Mouse (Mus musculus) heart, embryonic 13.5 days (tissue): ENCODE measurements around the gene Fgfr2. TPM values are rescaled to one million over a fixed set of nuclear protein-coding genes. Genes with fewer than 3 reads are reported as not detected.

Experiments
- ATAC-seq: fragments of 200-750 bp; cut with Nextera tagmentation; 2 replicates; pipeline ENCODE4 v1.8.0; 2017; ENCODE audit warnings: moderate TSS enrichment; ENCODE audit not compliant: insufficient number of reproducible peaks, low FRiP score, low TSS enrichment; ENCODE audit errors: extremely low read depth
- H3K27ac ChIP-seq: fragments of 300-500 bp; sonication (generic); replicated peaks from 2 replicates; pipeline ENCODE4 v1.5.1; 2015; ENCODE audit warnings: moderate library complexity, mild to moderate bottlenecking, inconsistent platforms
- H3K27me3 ChIP-seq: fragments of 300-500 bp; sonication (generic); replicated peaks from 2 replicates; pipeline ENCODE4 v1.6.1; 2015; ENCODE audit warnings: mild to moderate bottlenecking, inconsistent platforms
- H3K36me3 ChIP-seq: fragments of 300-500 bp; sonication (generic); 2 replicates; pipeline ENCODE4 v1.6.1; 2015; ENCODE audit warnings: mild to moderate bottlenecking, inconsistent platforms
- H3K4me1 ChIP-seq: fragments of 300-500 bp; sonication (generic); 2 replicates; pipeline ENCODE4 v1.6.1; 2015; ENCODE audit warnings: inconsistent platforms
- H3K4me2 ChIP-seq: fragments of 300-500 bp; sonication (generic); 2 replicates; pipeline ENCODE4 v1.6.1; 2015; ENCODE audit warnings: inconsistent platforms, mild to moderate bottlenecking, moderate library complexity
- H3K4me3 ChIP-seq: fragments of 300-500 bp; sonication (generic); 2 replicates; pipeline ENCODE4 v1.5.1; 2015; ENCODE audit warnings: moderate library complexity, mild to moderate bottlenecking, inconsistent platforms
- H3K9ac ChIP-seq: fragments of 300-500 bp; sonication (generic); 2 replicates; pipeline ENCODE4 v1.6.1; 2015; ENCODE audit warnings: inconsistent platforms, mild to moderate bottlenecking, moderate library complexity
- H3K9me3 ChIP-seq: fragments of 300-500 bp; sonication (generic); 2 replicates; pipeline ENCODE4 v1.6.1; 2016; ENCODE audit warnings: inconsistent platforms
- WGBS: fragments of 180-500 bp; shearing (Covaris S2); methylation state at CpG from one replicate; pipeline ENCODE4 v1.1.7; 2015; ENCODE audit warnings: mixed read lengths; 5-methylcytosine and 5-hydroxymethylcytosine counted together
- polyA plus RNA-seq: library from polyadenylated mRNA; unstranded; fragments of >200 nt; fragmentation: Nextera tagmentation; extraction: Ambion mirVana; gene quantifications from 2 replicates; pipeline ENCODE4 v1.2.1, GENCODE M21; 2015

Gene Fgfr2
- polyA plus RNA-seq, 1 experiment from 2014 or later, result 22.5 TPM

- no peak overlapping the region for H3K4me3 ChIP-seq
- no peak overlapping the region for H3K27ac ChIP-seq
- H3K9ac ChIP-seq, result no peak overlapping the region
- H3K36me3 ChIP-seq, result no peaks in the 10 kb centered on the region
- no peaks in the 10 kb centered on the region for H3K4me1 ChIP-seq
- no peak for ATAC-seq
- H3K27me3 ChIP-seq, result no peaks in the 10 kb centered on the region
- H3K9me3 ChIP-seq, result no peaks in the 10 kb centered on the region
- WGBS, result 12% methylated on average over 1 of the region's 1 CpGs
- no peak overlapping the region for H3K4me2 ChIP-seq
These were observed 1878.2 kb downstream of the Fgfr2 start for GRCm38 (mm10) chr7:131244993-131245392.

GRCm38 (mm10) chr7:131236091-131236490 is 1887.1 kb downstream of the Fgfr2 start:
- ATAC-seq, result no peak
- H3K4me1 ChIP-seq, result no peaks in the 10 kb centered on the region
- H3K36me3 ChIP-seq, result no peaks in the 10 kb centered on the region
- no peaks in the 10 kb centered on the region for H3K27me3 ChIP-seq
- no peak overlapping the region for H3K27ac ChIP-seq
- no peak overlapping the region for H3K4me2 ChIP-seq
- no peaks in the 10 kb centered on the region for H3K9me3 ChIP-seq
- H3K4me3 ChIP-seq, result no peak overlapping the region
- H3K9ac ChIP-seq, result no peak overlapping the region

DNA sequence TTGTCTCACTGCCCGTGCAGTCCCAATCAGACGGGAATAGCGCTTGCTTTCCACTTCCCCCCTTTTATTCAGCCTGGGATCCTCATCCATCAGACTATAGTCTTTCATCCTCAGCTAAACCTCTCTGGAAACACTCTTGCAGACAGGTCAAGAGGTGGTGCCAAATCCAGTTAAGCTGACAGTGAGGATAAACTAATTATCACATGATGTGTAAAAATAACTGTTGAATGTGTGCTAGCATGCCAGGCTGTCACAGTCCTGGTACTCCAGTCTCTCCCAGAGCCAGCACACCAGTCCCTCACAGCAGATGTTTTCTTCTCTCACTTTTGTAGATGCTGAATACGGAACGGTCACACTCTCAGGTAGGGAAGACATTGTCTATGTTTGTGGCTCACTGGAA is 1900.1 kb downstream of the Fgfr2 start:
- no peaks in the 10 kb centered on the region for H3K9me3 ChIP-seq
- WGBS, result 50% methylated on average over 5 of the region's 5 CpGs
- no peak overlapping the region for H3K4me3 ChIP-seq
- no peak for ATAC-seq
- no peak overlapping the region for H3K27ac ChIP-seq
- no peaks in the 10 kb centered on the region for H3K36me3 ChIP-seq
- no peaks in the 10 kb centered on the region for H3K4me1 ChIP-seq
- H3K9ac ChIP-seq, result no peak overlapping the region
- no peaks in the 10 kb centered on the region; the same call in 1 of the 2 replicates for H3K27me3 ChIP-seq
- no peak overlapping the region for H3K4me2 ChIP-seq

GRCm38 (mm10) chr7:131187996-131188395 is 1935.2 kb downstream of the Fgfr2 start:
- Histone ChIP-seq H3K9ac (no peak overlapping the region), H3K27me3 (peaks cover 9% of the 10 kb centered on the region), H3K4me3 (no peak overlapping the region), H3K27ac (no peak overlapping the region), H3K36me3 (no peaks in the 10 kb centered on the region), H3K4me1 (no peaks in the 10 kb centered on the region), H3K4me2 (no peak overlapping the region), H3K9me3 (no peaks in the 10 kb centered on the region)
- ATAC-seq, result no peak
- 85% methylated on average over 14 of the region's 14 CpGs for WGBS

DNA sequence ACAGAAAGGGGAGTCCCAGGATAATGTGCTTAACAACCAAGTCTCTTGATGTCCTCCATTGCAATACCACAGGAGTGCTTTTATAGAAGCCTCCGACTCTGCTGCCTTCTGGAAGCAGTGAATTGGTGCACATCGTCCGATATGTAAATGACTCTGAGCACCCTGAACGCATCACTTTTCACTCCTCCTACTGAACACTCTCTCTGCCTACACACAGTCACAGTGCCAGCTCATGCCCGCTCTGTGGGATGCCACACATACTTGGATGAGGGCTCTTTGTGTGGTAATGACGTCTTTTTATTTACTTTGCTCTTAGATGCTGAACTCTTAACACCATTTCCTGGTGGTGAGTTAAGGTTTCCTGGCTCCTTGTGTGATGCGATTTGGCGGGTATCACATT is 1936.1 kb downstream of the Fgfr2 start:
- H3K27me3 ChIP-seq, result peaks cover 9% of the 10 kb centered on the region
- no peak for ATAC-seq
- H3K36me3 ChIP-seq, result no peaks in the 10 kb centered on the region
- H3K4me2 ChIP-seq, result no peak overlapping the region
- no peaks in the 10 kb centered on the region for H3K9me3 ChIP-seq
- no peak overlapping the region for H3K9ac ChIP-seq
- WGBS, result 65% methylated on average over 8 of the region's 8 CpGs
- no peaks in the 10 kb centered on the region for H3K4me1 ChIP-seq
- H3K27ac ChIP-seq, result no peak overlapping the region
- H3K4me3 ChIP-seq, result no peak overlapping the region

DNA sequence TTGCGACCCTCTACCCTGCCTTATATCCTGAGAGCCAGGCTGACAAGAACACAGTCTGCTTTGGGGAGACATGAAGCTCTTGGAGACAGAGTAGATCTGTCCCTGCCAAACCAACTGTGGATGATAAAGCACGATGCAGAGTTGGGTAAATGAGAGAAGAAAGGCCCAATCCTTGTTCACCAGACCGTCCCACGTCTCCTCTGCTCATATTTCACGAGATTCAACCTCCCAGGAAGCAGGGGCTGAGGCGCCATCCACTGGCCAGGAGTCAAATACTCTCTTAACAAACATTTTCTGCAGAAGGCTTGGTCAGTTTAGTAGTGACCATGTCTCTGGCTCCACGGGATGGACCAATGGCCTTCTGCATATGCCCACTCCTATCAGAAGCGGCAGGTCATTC is 1938.8 kb downstream of the Fgfr2 start:
- Histone ChIP-seq H3K27ac (no peak overlapping the region), H3K9ac (no peak overlapping the region), H3K4me3 (no peak overlapping the region), H3K9me3 (no peaks in the 10 kb centered on the region), H3K36me3 (no peaks in the 10 kb centered on the region), H3K4me1 (no peaks in the 10 kb centered on the region), H3K27me3 (peaks cover 9% of the 10 kb centered on the region), H3K4me2 (no peak overlapping the region)
- ATAC-seq, result no peak
- WGBS, result 59% methylated on average over 8 of the region's 8 CpGs

DNA sequence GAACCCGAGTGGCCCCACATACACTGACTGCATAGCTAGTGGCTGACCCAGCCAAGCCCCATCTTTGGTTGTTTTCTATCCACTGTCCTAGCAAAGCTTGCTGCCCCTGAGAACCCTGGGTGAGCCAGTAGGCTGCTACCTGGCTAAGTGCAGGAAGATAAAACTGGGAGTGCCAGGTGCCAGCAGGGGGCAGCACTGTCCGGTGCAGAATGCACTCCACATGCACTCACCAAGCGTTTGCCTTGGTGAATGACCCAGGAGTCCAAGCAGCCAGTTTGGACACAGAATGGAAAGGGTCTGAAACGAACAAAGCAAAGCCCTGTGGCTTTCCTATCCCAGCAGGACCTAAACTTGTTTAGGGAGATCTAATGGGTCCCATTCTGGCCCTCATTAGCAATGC is 1940.5 kb downstream of the Fgfr2 start:
- Histone ChIP-seq H3K4me1 (no peaks in the 10 kb centered on the region), H3K4me3 (no peak overlapping the region), H3K9ac (no peak overlapping the region), H3K27me3 (peaks cover 9% of the 10 kb centered on the region), H3K27ac (no peak overlapping the region), H3K36me3 (no peaks in the 10 kb centered on the region), H3K9me3 (no peaks in the 10 kb centered on the region), H3K4me2 (no peak overlapping the region)
- 37% methylated on average over 4 of the region's 4 CpGs for WGBS
- no peak; the same call in 1 of the 2 replicates for ATAC-seq

DNA sequence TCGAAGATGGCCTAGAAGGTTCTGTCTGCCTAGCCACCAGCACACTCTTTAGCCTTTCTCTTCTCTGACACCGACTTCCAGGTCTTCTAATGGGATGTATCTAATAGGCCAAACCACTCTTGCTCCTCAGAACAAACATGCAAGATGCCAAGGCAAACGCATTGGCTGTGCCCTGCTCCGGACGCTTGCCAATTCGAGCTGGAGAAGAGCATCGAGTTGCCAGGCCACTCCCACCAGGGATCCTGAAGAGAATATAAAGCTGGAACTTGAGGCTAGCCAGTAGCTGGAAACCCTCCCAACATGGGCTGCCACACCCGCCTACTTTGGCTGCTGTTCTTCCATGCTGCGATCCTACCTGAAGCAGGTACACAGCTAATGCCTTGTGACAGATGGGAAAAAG is 1949.0 kb downstream of the Fgfr2 start, which contains the start of gene 5430419D17Rik:
TSS of gene 5430419D17Rik (plus strand) at position 282 of the 400 bp plus-strand sequence.
- 84% methylated on average over 9 of the region's 9 CpGs for WGBS
- no peak for ATAC-seq
- Histone ChIP-seq H3K4me1 (no peaks in the 10 kb centered on the region), H3K4me2 (no peak within 1 kb of the TSS), H3K9ac (no peak within 1 kb of the TSS), H3K9me3 (no peaks in the 10 kb centered on the region), H3K27ac (no peak within 1 kb of the TSS), H3K36me3 (no peaks in the 10 kb centered on the region), H3K27me3 (no peaks in the 10 kb centered on the region), H3K4me3 (no peak within 1 kb of the TSS)

DNA sequence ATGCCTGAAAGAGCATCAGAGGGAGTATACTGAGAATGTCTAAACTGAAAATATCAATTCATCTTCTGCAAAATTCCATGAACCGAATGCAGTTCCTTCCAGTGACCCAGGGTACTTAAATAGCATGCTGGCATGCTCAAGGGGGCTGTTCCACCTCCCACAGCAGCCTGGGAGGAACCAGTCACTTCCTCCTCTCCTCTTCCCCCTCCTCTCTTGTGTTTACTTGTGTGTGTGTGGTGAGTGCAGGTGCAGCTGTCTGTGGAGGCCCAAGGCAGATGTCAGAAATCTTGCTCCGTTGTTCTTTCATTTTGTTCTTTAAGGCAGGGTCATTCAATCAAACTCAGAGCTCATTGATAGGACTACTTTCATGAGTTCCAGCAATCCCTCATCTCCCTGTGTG is 1954.1 kb downstream of the Fgfr2 start:
- H3K4me2 ChIP-seq, result no peak overlapping the region
- H3K9ac ChIP-seq, result no peak overlapping the region
- no peak overlapping the region for H3K27ac ChIP-seq
- H3K9me3 ChIP-seq, result no peaks in the 10 kb centered on the region
- H3K4me1 ChIP-seq, result no peaks in the 10 kb centered on the region
- no peaks in the 10 kb centered on the region for H3K27me3 ChIP-seq
- H3K36me3 ChIP-seq, result no peaks in the 10 kb centered on the region
- WGBS, result 49% methylated on average over 2 of the region's 2 CpGs
- no peak for ATAC-seq
- no peak overlapping the region for H3K4me3 ChIP-seq

DNA sequence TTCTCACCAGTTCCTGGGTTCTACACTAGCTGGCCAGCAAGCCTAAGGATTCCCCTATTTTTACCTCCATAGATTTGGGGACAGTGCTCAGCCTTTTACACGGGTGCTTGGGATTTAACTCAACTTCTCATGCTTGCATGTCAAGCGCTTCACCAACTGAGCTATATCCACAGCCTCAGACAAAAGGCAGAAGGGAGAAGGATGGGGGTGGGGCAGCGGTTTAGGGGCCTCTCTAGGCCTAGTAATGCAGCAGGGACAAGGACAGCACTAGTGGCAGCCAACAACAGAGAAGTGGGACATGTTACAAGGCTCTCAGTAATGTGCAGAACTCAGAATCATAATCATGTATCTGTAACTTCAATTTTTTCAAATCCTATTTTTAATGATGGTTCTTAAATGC is 1955.4 kb downstream of the Fgfr2 start:
- WGBS, result 68% methylated on average over 3 of the region's 3 CpGs
- ATAC-seq, result no peak
- no peaks in the 10 kb centered on the region for H3K4me1 ChIP-seq
- no peaks in the 10 kb centered on the region for H3K36me3 ChIP-seq
- no peak overlapping the region for H3K27ac ChIP-seq
- H3K4me2 ChIP-seq, result no peak overlapping the region
- no peaks in the 10 kb centered on the region for H3K27me3 ChIP-seq
- H3K9me3 ChIP-seq, result no peaks in the 10 kb centered on the region
- no peak overlapping the region for H3K9ac ChIP-seq
- H3K4me3 ChIP-seq, result no peak overlapping the region

GRCm38 (mm10) chr7:131162251-131162650 is 1960.9 kb downstream of the Fgfr2 start:
- no peaks in the 10 kb centered on the region for H3K9me3 ChIP-seq
- H3K4me2 ChIP-seq, result no peak overlapping the region

GRCm38 (mm10) chr7:131153044-131153443 is 1970.1 kb downstream of the Fgfr2 start:
- Histone ChIP-seq H3K27ac (no peak overlapping the region), H3K9me3 (no peaks in the 10 kb centered on the region), H3K4me2 (no peak overlapping the region), H3K4me3 (no peak overlapping the region), H3K9ac (no peak overlapping the region), H3K27me3 (peaks cover 4% of the 10 kb centered on the region; the same call in 1 of the 2 replicates), H3K4me1 (peaks cover 6% of the 10 kb centered on the region; the same call in 1 of the 2 replicates), H3K36me3 (no peaks in the 10 kb centered on the region)
- no peak for ATAC-seq
- WGBS, result 62% methylated on average over 5 of the region's 5 CpGs

More at GRCm38 (mm10) chr7:131162251-131162650, 1960.9 kb downstream of the Fgfr2 start:
- 57% methylated on average over 7 of the region's 7 CpGs for WGBS
- Histone ChIP-seq H3K27me3 (no peaks in the 10 kb centered on the region), H3K36me3 (no peaks in the 10 kb centered on the region), H3K27ac (no peak overlapping the region), H3K9ac (no peak overlapping the region), H3K4me3 (no peak overlapping the region), H3K4me1 (no peaks in the 10 kb centered on the region)
- no peak for ATAC-seq
